Mouse (Mus musculus): ENCODE results near the gene Elmo2.

- TF ChIP-seq POLR2A (IDR thresholded peaks at IDR 0.05; ENCODE audit: borderline replicate concordance, extremely low read depth, low read depth, low read length), result no peak
- 0 out of 2 replicates have a peak, but pooled peaks have one; percentile 18 for TF ChIP-seq CTCF (IDR thresholded peaks at IDR 0.05; ENCODE audit: insufficient read depth, low read length)
These were observed 4.8 kb downstream of the Elmo2 start for GRCm38 (mm10) chr2:165321381-165321888.

Measured in lung, adult 2 months (tissue).